Mouse (Mus musculus): ENCODE results near the gene AK157302. TPM values are rescaled to one million over a fixed set of nuclear protein-coding genes. Genes with fewer than 3 reads are reported as not detected.
"Not testable (repeated sequence)": the region's sequence is repeated elsewhere in the genome, so short reads cannot be mapped to it uniquely, and the experiment has no call there.

Gene AK157302
- polyA plus RNA-seq, 1 experiment from 2014 or later: 0.54 TPM

DNA sequence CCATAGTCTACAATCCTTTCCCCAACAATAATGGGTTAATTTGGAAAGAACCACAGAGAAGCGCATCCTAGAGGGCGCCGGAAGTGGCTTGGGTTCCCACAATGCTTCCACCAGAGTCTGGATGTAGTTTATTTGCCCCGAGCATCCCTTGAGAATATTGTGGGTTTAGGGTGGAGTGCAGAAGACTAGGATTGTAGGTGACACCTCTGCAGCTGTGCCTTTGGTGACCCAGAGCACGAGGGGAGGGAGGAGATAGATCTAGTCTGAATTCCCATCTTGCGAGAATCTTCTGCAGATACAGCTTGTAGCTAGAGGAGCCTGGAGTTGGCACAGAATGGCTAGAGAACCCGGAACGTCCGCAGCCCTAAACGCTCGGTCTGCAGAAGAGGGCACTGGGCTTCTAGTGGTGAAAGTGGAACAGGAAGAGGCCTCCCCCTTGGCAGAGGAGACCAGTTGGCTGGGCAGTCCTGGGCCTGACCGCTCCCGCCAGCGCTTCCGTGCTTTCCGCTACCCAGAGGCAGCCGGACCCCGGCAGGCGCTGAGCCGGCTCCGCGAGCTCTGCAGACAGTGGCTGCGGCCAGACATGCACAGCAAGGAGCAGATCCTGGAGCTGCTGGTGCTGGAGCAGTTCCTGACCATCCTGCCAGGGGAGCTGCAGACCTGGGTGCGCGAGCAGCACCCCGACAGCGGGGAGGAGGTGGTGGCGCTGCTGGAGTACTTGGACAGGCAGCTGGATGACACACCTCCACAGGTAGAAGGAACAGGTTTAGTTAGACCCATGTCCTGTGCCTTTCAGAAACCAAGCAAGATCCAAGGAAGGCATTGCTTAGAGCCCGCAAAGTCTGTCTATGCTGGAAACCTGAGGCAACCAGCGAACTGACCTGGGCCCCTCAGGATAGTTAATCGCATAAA is 16.0 kb upstream of the AK157302 start, which contains the start of the genes Zkscan4 and Gm10065:
Zkscan4 (plus strand) TSS at position 149 of the 912 bp plus-strand sequence.
Gm10065 (minus strand) TSS at position 683 of the 912 bp plus-strand sequence.
- not testable (repeated sequence) for H3K27me3 ChIP-seq; H3K4me1 ChIP-seq; H3K36me3 ChIP-seq (replicated peaks); H3K9me3 ChIP-seq
- peak; percentile 89 for ATAC-seq (ENCODE audit: low FRiP score)
- Histone ChIP-seq H3K27ac (peak within 1 kb of the TSS; percentile 70; the same call in 1 of the 2 replicates), H3K4me2 (peak within 1 kb of the TSS; percentile 69), H3K4me3 (replicated peaks) (peak within 1 kb of the TSS; percentile 54), H3K9ac (peak within 1 kb of the TSS; percentile 74)
- 4% methylated on average over 29 of the region's 31 CpGs for WGBS

DNA sequence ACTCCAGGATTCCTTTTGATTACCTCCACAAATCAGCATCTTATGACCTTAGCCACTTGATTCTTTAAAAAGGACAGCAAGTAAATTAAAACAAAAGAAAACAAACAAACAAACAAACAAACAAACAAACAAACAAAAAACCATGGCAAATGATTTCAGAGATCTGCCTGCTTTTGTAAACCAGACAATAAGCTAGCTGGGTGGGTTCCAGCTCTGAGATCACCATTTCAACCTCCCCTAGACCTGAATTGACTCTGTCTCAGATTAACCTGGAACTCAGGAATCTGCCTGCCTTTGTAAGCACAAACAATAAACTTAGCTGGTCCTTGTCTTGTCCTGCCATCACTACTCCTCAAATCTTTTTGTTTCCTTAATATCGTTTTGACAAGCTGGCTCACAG is 8.1 kb upstream of the AK157302 start:
- Histone ChIP-seq H3K9me3 (no peaks in the 10 kb centered on the region), H3K4me3 (replicated peaks) (no peak overlapping the region), H3K4me2 (no peak overlapping the region), H3K27ac (no peak overlapping the region), H3K9ac (no peak overlapping the region), H3K4me1 (no peaks in the 10 kb centered on the region), H3K27me3 (no peaks in the 10 kb centered on the region), H3K36me3 (replicated peaks) (peaks cover 23% of the 10 kb centered on the region)
- 94% methylated on average over 1 of the region's 1 CpGs for WGBS
- ATAC-seq (ENCODE audit: low FRiP score): no peak

DNA sequence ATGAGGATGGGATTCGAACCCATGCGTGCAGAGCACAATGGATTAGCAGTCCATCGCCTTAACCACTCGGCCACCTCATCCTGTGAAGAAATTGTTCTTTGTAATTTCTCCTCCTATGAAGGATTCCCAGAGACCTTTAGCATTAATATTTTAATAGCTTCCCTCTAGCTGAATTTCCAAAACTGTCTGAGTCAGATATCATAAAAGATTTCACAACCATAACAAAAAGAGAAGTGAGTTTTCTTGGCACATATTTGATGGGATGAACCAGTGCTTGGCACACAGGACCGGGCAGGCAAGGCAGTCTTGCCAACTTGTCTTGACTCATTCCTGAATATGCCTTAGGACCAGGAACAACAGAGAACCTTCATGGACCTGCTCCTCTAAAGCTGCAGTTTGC is 2.2 kb upstream of the AK157302 start:
- Histone ChIP-seq H3K4me1 (no peaks in the 10 kb centered on the region), H3K4me2 (no peak overlapping the region), H3K9ac (no peak overlapping the region), H3K27me3 (no peaks in the 10 kb centered on the region), H3K36me3 (replicated peaks) (no peaks in the 10 kb centered on the region), H3K27ac (no peak overlapping the region), H3K4me3 (replicated peaks) (no peak overlapping the region), H3K9me3 (no peaks in the 10 kb centered on the region)
- 92% methylated on average over 5 of the region's 5 CpGs for WGBS
- ATAC-seq (ENCODE audit: low FRiP score): no peak

DNA sequence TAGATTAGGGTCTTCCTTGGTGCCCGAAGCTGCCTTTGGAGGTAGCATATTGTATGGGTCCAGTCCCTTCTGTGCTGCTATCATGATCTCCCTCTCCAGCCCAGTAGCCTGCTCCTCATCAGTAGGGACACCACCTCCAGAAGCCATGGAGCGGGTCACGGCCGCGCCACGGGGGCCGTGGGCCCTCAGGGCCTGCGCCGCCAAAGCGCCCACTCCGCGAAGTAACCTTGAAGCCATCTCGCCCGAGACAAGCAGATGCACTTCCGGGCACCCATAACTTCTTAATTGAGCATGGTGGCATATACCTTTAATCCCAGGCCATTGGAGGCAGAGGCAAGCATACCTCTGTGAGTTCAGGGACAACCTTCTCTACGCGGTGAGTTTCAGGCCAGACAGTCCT is 6.2 kb downstream of the AK157302 start, which contains the start of gene Gm11273:
Gm11273 (minus strand) TSS at position 237 of the 400 bp plus-strand sequence.
- H3K4me2 ChIP-seq; H3K27ac ChIP-seq; H3K4me3 ChIP-seq (replicated peaks); H3K9ac ChIP-seq; H3K27me3 ChIP-seq; H3K36me3 ChIP-seq (replicated peaks); H3K4me1 ChIP-seq; ATAC-seq (ENCODE audit: low FRiP score); H3K9me3 ChIP-seq: not testable (repeated sequence)
- 92% methylated on average over 17 of the region's 17 CpGs for WGBS

DNA sequence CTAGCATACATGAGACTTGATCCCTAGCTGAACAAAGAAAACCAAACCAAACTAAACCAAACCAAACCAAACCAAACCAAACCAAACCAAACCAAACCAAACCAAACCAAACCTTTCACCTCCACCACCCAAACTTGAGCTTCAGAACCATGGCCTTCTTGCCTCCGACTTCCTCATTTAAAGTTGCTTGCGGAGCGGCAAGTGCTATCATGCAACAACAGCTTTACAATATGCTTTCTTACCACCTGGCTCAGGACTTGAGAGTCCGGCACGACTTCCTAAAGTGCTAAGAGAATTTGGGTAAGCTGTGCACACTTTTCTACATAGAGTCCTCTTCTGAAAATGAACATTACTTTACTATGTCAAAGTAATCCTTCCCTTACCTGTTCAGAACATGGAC is 7.3 kb downstream of the AK157302 start:
- 89% methylated on average over 5 of the region's 5 CpGs for WGBS
- Histone ChIP-seq H3K9ac (no peak overlapping the region), H3K27me3 (no peaks in the 10 kb centered on the region), H3K4me3 (replicated peaks) (no peak overlapping the region), H3K4me2 (no peak overlapping the region), H3K36me3 (replicated peaks) (no peaks in the 10 kb centered on the region), H3K9me3 (no peaks in the 10 kb centered on the region), H3K4me1 (0 out of 2 replicates have a peak, but pooled peaks cover 3% of the 10 kb centered on the region), H3K27ac (no peak overlapping the region)
- ATAC-seq (ENCODE audit: low FRiP score): no peak

DNA sequence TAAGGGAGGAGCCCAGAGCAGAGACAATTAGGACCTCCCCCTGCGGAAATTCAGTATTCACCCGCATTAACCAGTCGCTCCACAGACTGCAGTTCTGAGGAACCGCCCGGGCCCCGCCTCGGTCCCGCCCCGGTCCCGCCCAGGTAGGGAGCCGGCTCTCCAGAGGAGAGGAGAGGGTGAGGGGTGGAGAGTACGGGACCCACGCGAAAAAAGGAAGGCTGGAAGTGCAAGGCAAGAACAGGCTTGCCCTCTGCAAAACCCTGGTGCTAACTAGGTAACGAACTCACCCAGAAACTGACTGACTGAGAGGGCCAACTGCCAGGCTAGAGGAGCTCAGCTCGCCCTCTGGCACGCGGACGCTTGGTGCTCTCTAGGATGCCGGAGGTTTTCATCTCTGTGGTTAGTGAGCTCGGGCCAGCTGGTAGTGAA is 11.2 kb downstream of the AK157302 start:
- Histone ChIP-seq H3K4me3 (replicated peaks) (peak overlapping the region; percentile 65), H3K4me2 (peak overlapping the region; percentile 53), H3K27ac (peak overlapping the region; percentile 81), H3K9ac (peak overlapping the region; percentile 61), H3K36me3 (replicated peaks) (no peaks in the 10 kb centered on the region), H3K9me3 (no peaks in the 10 kb centered on the region), H3K27me3 (no peaks in the 10 kb centered on the region), H3K4me1 (0 out of 2 replicates have a peak, but pooled peaks cover 3% of the 10 kb centered on the region)
- WGBS: under 1% methylated on average over 21 of the region's 21 CpGs
- peak; percentile 98 for ATAC-seq (ENCODE audit: low FRiP score)

DNA sequence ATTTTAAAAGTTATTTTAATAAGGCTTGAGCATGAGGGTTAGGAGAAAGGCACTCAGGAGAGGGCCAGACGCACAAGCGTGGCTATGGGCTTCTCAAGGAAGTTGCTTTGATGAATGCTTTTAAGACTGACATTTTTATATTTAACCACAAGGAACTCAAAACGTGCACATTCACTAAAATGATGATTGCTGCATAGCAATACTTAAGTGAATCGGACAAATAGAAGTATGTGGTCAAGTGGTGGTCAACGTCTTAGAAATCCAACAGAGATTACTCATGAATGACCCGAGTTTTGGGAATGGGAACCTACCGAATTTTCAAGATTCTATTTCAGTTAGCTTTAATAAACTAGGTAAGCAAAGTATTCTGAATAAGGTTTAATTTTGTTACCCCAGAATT is 35.1 kb downstream of the AK157302 start:
- Histone ChIP-seq H3K4me3 (replicated peaks) (peak overlapping the region; percentile 94), H3K9ac (no peak overlapping the region), H3K27ac (no peak overlapping the region), H3K4me2 (peak overlapping the region; percentile 53), H3K4me1 (peaks cover 4% of the 10 kb centered on the region; the same call in 1 of the 2 replicates), H3K9me3 (no peaks in the 10 kb centered on the region), H3K27me3 (no peaks in the 10 kb centered on the region), H3K36me3 (replicated peaks) (peaks cover 15% of the 10 kb centered on the region)
- no peak for ATAC-seq (ENCODE audit: low FRiP score)
- WGBS: 54% methylated on average over 7 of the region's 7 CpGs

GRCm38 (mm10) chr13:21530781-21531201 is 35.8 kb downstream of the AK157302 start, which contains the start of gene Zkscan8:
Gene Zkscan8, minus strand, starts transcription at chr13:21531120.
- H3K4me1 ChIP-seq: peaks cover 4% of the 10 kb centered on the region; the same call in 1 of the 2 replicates
- peak within 1 kb of the TSS; percentile 94 for H3K27ac ChIP-seq
- 0% methylated on average over 39 of the region's 39 CpGs for WGBS
- peaks cover 10% of the 10 kb centered on the region for H3K36me3 ChIP-seq (replicated peaks)
- H3K9me3 ChIP-seq: no peaks in the 10 kb centered on the region
- H3K4me2 ChIP-seq: peak within 1 kb of the TSS; percentile 63
- H3K27me3 ChIP-seq: no peaks in the 10 kb centered on the region
- H3K4me3 ChIP-seq (replicated peaks): peak within 1 kb of the TSS; percentile 94
- H3K9ac ChIP-seq: peak within 1 kb of the TSS; percentile 98
- peak; percentile 98 for ATAC-seq (ENCODE audit: low FRiP score)

- H3K27ac ChIP-seq: no peak within 1 kb of the TSS
- no peak for ATAC-seq (ENCODE audit: low FRiP score)
- no peak within 1 kb of the TSS for H3K4me2 ChIP-seq
- H3K9ac ChIP-seq: no peak within 1 kb of the TSS
- no peaks in the 10 kb centered on the region for H3K4me1 ChIP-seq
- H3K27me3 ChIP-seq: 0 out of 2 replicates have a peak, but pooled peaks cover 3% of the 10 kb centered on the region
- no peaks in the 10 kb centered on the region for H3K9me3 ChIP-seq
- WGBS: 86% methylated on average over 1 of the region's 1 CpGs
- no peaks in the 10 kb centered on the region for H3K36me3 ChIP-seq (replicated peaks)
- no peak within 1 kb of the TSS for H3K4me3 ChIP-seq (replicated peaks)
These were observed 47.7 kb downstream of the AK157302 start, which contains the start of gene Olfr1366 for GRCm38 (mm10) chr13:21542708-21543107. Gene Olfr1366, minus strand, starts transcription at chr13:21542808.

MicroRNAs encoded within 50 kb of the gene (microRNA counts, 519-probe panel; counts per million panel counts)
- microRNA mmu-miR-1896: 3,827 counts per million, percentile 42 among the panel's probes with 10 or more counts

Small RNAs within 50 kb of the gene (microRNA-seq; reads per million reads assigned to microRNA genes)
- gene Mir1896: not detected

Other genes starting within 250 kb of the AK157302 start
- not detected in 2 replicates for gene Gpx5, start 202.5 kb upstream of the AK157302 start, polyA plus RNA-seq (2016; fragmentation: Nextera tagmentation; extraction: Ambion mirVana)
- not detected in 2 replicates for gene Gpx6, start 183.1 kb upstream of the AK157302 start, polyA plus RNA-seq (2016; fragmentation: Nextera tagmentation; extraction: Ambion mirVana)
- gene Olfr1367, start 148.3 kb upstream of the AK157302 start, polyA plus RNA-seq (2016; fragmentation: Nextera tagmentation; extraction: Ambion mirVana): not detected in 2 replicates
- gene Zscan12, start 132.4 kb upstream of the AK157302 start, polyA plus RNA-seq (2016; fragmentation: Nextera tagmentation; extraction: Ambion mirVana): 20.1 and 20.2 TPM in 2 replicates
- gene Zkscan3, start 92.5 kb upstream of the AK157302 start, polyA plus RNA-seq (2016; fragmentation: Nextera tagmentation; extraction: Ambion mirVana): 96.5 and 97.3 TPM in 2 replicates
- 5.6 and 6.2 TPM in 2 replicates for gene Pgbd1, start 54.2 kb upstream of the AK157302 start, polyA plus RNA-seq (2016; fragmentation: Nextera tagmentation; extraction: Ambion mirVana)
- gene Zscan26, start 41.5 kb upstream of the AK157302 start, polyA plus RNA-seq (2016; fragmentation: Nextera tagmentation; extraction: Ambion mirVana): 20.9 and 21.3 TPM in 2 replicates
- gene Nkapl, start 26.7 kb upstream of the AK157302 start, polyA plus RNA-seq (2016; fragmentation: Nextera tagmentation; extraction: Ambion mirVana): 3.1 and 3.3 TPM in 2 replicates
- 6.3 and 6.4 TPM in 2 replicates for gene Zkscan4, start 16.3 kb upstream of the AK157302 start, polyA plus RNA-seq (2016; fragmentation: Nextera tagmentation; extraction: Ambion mirVana)
- gene Gm10065, start 15.8 kb upstream of the AK157302 start, polyA plus RNA-seq (2016; fragmentation: Nextera tagmentation; extraction: Ambion mirVana): not detected in 2 replicates
- gene Gm11273, start 6.2 kb downstream of the AK157302 start, polyA plus RNA-seq (2016; fragmentation: Nextera tagmentation; extraction: Ambion mirVana): 2.4 and 2.5 TPM in 2 replicates
- gene Zkscan8, start 35.9 kb downstream of the AK157302 start, polyA plus RNA-seq (2016; fragmentation: Nextera tagmentation; extraction: Ambion mirVana): 8.9 and 10.1 TPM in 2 replicates
- 0.17 and 0.22 TPM in 2 replicates for gene Olfr1366, start 47.6 kb downstream of the AK157302 start, polyA plus RNA-seq (2016; fragmentation: Nextera tagmentation; extraction: Ambion mirVana)
- gene Olfr1535, start 64.7 kb downstream of the AK157302 start, polyA plus RNA-seq (2016; fragmentation: Nextera tagmentation; extraction: Ambion mirVana): not detected in 2 replicates
- gene Olfr1364, start 86.5 kb downstream of the AK157302 start, polyA plus RNA-seq (2016; fragmentation: Nextera tagmentation; extraction: Ambion mirVana): not detected in 2 replicates
- gene Olfr1362, start 118.8 kb downstream of the AK157302 start, polyA plus RNA-seq (2016; fragmentation: Nextera tagmentation; extraction: Ambion mirVana): not detected in 2 replicates
- not detected in 2 replicates for gene Olfr11, start 147.3 kb downstream of the AK157302 start, polyA plus RNA-seq (2016; fragmentation: Nextera tagmentation; extraction: Ambion mirVana)
- gene Olfr1361, start 168.2 kb downstream of the AK157302 start, polyA plus RNA-seq (2016; fragmentation: Nextera tagmentation; extraction: Ambion mirVana): not detected in 2 replicates
- not detected in 2 replicates for gene Olfr1360, start 182.2 kb downstream of the AK157302 start, polyA plus RNA-seq (2016; fragmentation: Nextera tagmentation; extraction: Ambion mirVana)
- not detected in 2 replicates for gene Olfr1359, start 202.9 kb downstream of the AK157302 start, polyA plus RNA-seq (2016; fragmentation: Nextera tagmentation; extraction: Ambion mirVana)
- 4.8 TPM in 1 of 2 replicates, not detected in the other for gene Hist1h2bl, start 220.9 kb downstream of the AK157302 start, polyA plus RNA-seq (2016; fragmentation: Nextera tagmentation; extraction: Ambion mirVana)
- 18.4 and 22.2 TPM in 2 replicates for gene Hist1h2ai, start 221.2 kb downstream of the AK157302 start, polyA plus RNA-seq (2016; fragmentation: Nextera tagmentation; extraction: Ambion mirVana)
- gene Hist1h3h, start 222.4 kb downstream of the AK157302 start, polyA plus RNA-seq (2016; fragmentation: Nextera tagmentation; extraction: Ambion mirVana): 13.8 and 14.8 TPM in 2 replicates
- 5.8 and 5.9 TPM in 2 replicates for gene Hist1h2bm, start 226.8 kb downstream of the AK157302 start, polyA plus RNA-seq (2016; fragmentation: Nextera tagmentation; extraction: Ambion mirVana)
- 0.74 and 0.86 TPM in 2 replicates for gene Hist1h4j, start 239.8 kb downstream of the AK157302 start, polyA plus RNA-seq (2016; fragmentation: Nextera tagmentation; extraction: Ambion mirVana)

Measured in forebrain, embryonic 12.5 days (tissue).